Mouse (Mus musculus) testis, adult 2 months (tissue): ENCODE measurements around the gene Myo10. TPM values are rescaled to one million over a fixed set of nuclear protein-coding genes. Genes with fewer than 3 reads are reported as not detected.

Experiments used
- H3K27ac ChIP-seq: fragments of 200-500 bp; 2 replicates; pipeline ENCODE4 v1.5.1; 2012; ENCODE audit warnings: low read depth, low read length; ENCODE audit not compliant: control insufficient read depth, insufficient read depth
- H3K27me3 ChIP-seq: fragments of 200-500 bp; 2 replicates; pipeline ENCODE4 v1.6.1; 2012; ENCODE audit warnings: mild to moderate bottlenecking, low read length, moderate library complexity; ENCODE audit not compliant: control insufficient read depth, insufficient read depth
- H3K36me3 ChIP-seq: fragments of 200-500 bp; 2 replicates; pipeline ENCODE4 v1.6.1; 2012; ENCODE audit warnings: mild to moderate bottlenecking, low read length; ENCODE audit not compliant: control insufficient read depth, insufficient read depth
- H3K4me1 ChIP-seq: fragments of 200-500 bp; 2 replicates; pipeline ENCODE4 v1.6.1; 2012; ENCODE audit warnings: low read length; ENCODE audit not compliant: control insufficient read depth, insufficient read depth
- H3K4me3 ChIP-seq: fragments of 200-500 bp; 2 replicates; pipeline ENCODE4 v1.5.1; 2012; ENCODE audit warnings: low read depth, mild to moderate bottlenecking, low read length, moderate library complexity, mixed read lengths; ENCODE audit not compliant: control insufficient read depth
- CTCF ChIP-seq: fragments of 200-500 bp; IDR thresholded peaks from 2 replicates; pipeline ENCODE4 v1.5.1; 2012; ENCODE audit warnings: low read depth, mild to moderate bottlenecking, inconsistent platforms, low read length, moderate library complexity; ENCODE audit not compliant: control insufficient read depth, insufficient read depth, insufficient replicate concordance
- POLR2A ChIP-seq: fragments of 200-500 bp; IDR thresholded peaks from 2 replicates; pipeline ENCODE4 v1.6.1; 2012; ENCODE audit warnings: low read depth, mild to moderate bottlenecking, inconsistent platforms, low read length, moderate library complexity; ENCODE audit not compliant: control insufficient read depth
- polyA plus RNA-seq: library from polyadenylated mRNA; depleted of rRNA; stranded (reverse); fragments of >200 nt; gene quantifications from 2 replicates; pipeline ENCODE4 v1.2.3, GENCODE M21; 2012

Gene Myo10
- polyA plus RNA-seq, 1 experiment: 17.5 TPM

DNA sequence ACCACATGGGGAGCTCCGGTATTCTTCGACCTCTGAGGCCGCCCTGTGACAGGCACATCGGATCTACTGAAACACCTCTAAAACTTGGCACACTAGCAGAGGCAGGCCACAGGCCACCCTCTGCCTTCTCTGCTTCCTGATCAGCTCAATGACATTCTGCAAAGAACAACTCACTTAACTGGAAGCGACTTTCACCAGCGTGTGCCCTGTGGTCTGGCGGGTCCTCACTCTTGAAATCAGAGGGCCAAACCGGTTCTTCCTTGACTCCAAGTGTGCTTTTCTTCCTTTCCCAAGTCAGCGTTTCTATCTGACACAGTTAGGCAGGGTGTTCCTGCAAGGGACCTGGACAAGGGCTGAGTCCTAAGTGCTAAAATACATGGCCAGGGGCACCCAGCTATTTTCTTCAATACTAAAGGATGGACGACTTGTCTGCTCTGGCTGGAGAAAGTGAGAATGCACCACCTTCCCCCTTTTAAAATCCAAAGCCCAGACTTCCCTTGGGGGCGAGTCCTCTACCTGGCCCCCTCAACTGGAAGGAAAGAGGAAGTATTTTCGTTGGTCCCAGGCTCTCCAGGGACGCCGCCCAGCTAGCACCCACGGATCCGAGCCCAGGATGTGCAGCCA is 220.2 kb downstream of the Myo10 start:
- peaks cover 13% of the 10 kb centered on the region for H3K27me3 ChIP-seq
- no peaks in the 10 kb centered on the region for H3K36me3 ChIP-seq
- TF ChIP-seq POLR2A: no peak
- no peak for TF ChIP-seq CTCF
- peak overlapping the region; percentile 94 for H3K4me3 ChIP-seq
- H3K4me1 ChIP-seq: peaks cover 13% of the 10 kb centered on the region
- H3K27ac ChIP-seq: peak overlapping the region; percentile 29; the same call in 1 of the 2 replicates

DNA sequence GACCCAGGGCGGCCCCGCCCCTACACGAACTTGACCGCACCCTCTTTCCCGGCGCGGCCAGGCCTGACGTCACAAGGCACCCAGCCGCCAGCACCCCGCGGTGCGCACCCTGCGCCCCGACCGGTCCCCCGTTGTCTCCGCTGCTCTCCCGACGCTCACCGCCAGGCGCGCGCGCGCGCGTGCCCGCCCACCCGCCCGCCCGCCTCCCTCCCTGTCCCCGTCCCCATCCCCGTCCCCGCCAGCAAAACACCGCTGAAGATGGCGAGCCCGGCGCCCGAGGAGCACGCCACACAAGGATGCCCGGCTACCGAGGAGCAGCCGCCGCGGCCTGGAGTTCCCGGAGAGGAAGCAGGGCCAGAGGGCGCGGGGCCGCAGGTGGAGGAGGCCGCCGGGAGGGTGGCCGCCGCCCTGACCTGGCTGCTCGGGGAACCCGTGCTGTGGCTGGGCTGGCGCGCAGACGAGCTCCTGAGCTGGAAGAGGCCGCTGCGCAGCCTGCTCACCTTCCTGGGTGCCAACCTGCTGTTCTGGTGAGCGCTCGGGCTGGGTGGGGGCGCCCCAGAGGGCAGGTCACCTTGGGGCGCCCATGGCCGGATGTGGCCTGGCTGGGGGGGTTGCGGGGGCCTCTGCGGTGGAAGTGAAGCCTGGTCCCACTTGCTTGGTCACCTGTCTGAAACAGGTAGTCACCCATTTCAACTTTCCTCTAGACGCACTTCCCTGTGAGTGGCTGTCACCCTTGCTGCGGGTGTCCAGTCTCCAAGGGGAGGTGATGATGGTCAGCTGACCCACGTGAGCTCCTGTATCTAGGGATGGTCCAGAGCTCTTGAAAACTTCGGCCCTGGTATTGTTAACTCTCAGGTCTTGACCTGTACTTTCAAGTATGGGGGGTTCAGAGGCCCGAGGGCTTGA is 221.0 kb downstream of the Myo10 start, which contains the start of gene Retreg1:
Gene Retreg1, plus strand, starts transcription at position 95 of the 906 bp plus-strand sequence.
- Histone ChIP-seq H3K36me3 (no peaks in the 10 kb centered on the region), H3K27me3 (peaks cover 13% of the 10 kb centered on the region), H3K27ac (peak within 1 kb of the TSS; percentile 29), H3K4me3 (peak within 1 kb of the TSS; percentile 94), H3K4me1 (peaks cover 13% of the 10 kb centered on the region)
- TF ChIP-seq CTCF (no peak), POLR2A (no peak)

DNA sequence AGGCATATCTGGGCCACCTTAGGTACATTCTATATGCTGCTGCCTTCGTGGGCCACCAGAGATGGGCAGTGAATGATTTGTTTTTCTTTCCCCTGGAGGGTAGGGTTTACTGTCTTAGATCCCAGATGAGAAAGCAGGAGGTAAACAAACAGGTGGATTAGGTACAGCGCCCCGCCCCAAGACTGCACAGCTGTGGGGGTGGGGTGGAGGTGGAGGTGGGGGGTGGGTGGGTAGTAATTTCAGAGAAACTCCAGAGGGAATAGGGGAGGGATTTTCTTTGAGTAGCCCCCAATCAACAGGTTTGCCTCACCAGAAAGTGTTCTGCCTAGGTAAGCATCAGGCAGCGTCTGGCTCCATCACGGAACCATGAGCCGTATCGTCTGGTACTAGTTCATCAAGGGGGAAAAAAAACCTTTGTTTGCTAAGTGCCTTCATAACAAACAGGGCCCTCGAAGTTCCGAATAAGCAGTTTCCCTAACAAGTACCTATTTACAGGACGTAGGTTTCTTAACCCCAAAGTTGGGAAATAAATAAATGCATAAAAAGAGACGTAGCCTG is 221.8 kb downstream of the Myo10 start:
- Histone ChIP-seq H3K36me3 (no peaks in the 10 kb centered on the region), H3K27me3 (peaks cover 13% of the 10 kb centered on the region), H3K4me1 (peaks cover 13% of the 10 kb centered on the region), H3K27ac (no peak overlapping the region), H3K4me3 (peak overlapping the region; percentile 94)
- no peak for TF ChIP-seq CTCF
- no peak for TF ChIP-seq POLR2A

GRCm38 (mm10) chr15:25844771-25845170 is 222.4 kb downstream of the Myo10 start:
- H3K27ac ChIP-seq: no peak overlapping the region
- H3K4me3 ChIP-seq: peak overlapping the region; percentile 27; the same call in 1 of the 2 replicates
- no peak for TF ChIP-seq CTCF
- no peak for TF ChIP-seq POLR2A
- H3K27me3 ChIP-seq: peaks cover 13% of the 10 kb centered on the region
- no peaks in the 10 kb centered on the region for H3K36me3 ChIP-seq
- H3K4me1 ChIP-seq: peaks cover 13% of the 10 kb centered on the region

GRCm38 (mm10) chr15:25847576-25848168 is 225.3 kb downstream of the Myo10 start:
- Histone ChIP-seq H3K4me3 (no peak overlapping the region), H3K27me3 (peaks cover 9% of the 10 kb centered on the region), H3K4me1 (peaks cover 9% of the 10 kb centered on the region), H3K36me3 (no peaks in the 10 kb centered on the region), H3K27ac (no peak overlapping the region)
- TF ChIP-seq CTCF (no peak), POLR2A (no peak)

DNA sequence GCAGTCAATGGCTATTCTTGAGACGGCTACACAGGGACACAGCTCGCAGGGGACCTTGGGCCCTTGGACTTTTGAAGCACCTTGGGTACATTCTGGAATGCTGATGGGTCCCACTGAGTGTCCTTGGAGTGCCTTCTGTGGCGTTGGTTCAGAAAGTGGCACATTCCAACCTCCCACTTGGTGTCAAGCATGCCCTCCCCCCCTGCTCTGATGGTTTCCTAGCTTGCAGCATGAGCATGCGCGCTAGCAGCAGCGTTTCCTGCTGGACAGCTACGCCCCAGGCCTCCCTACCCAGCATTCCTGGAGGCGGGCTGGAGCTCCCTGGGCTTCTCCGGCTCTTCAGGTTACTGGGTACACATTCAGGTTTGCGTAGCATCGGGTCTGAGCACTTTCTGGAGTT is 228.2 kb downstream of the Myo10 start:
- no peaks in the 10 kb centered on the region for H3K27me3 ChIP-seq
- no peak overlapping the region for H3K27ac ChIP-seq
- no peak for TF ChIP-seq POLR2A
- TF ChIP-seq CTCF: no peak
- H3K4me1 ChIP-seq: no peaks in the 10 kb centered on the region
- no peaks in the 10 kb centered on the region for H3K36me3 ChIP-seq
- H3K4me3 ChIP-seq: no peak overlapping the region

GRCm38 (mm10) chr15:25854270-25854904 is 232.1 kb downstream of the Myo10 start:
- TF ChIP-seq CTCF (no peak), POLR2A (no peak)
- no peak overlapping the region for H3K27ac ChIP-seq
- no peaks in the 10 kb centered on the region for H3K27me3 ChIP-seq
- H3K4me3 ChIP-seq: no peak overlapping the region
- no peaks in the 10 kb centered on the region for H3K36me3 ChIP-seq
- H3K4me1 ChIP-seq: peaks cover 4% of the 10 kb centered on the region
